22 mouse cellular contexts compared by ENCODE assay signal in genomic region chr10:18305106-18305505, GRCm38 (mm10). TPM values are rescaled to one million over a fixed set of nuclear protein-coding genes. Genes with fewer than 3 reads are reported as not detected.
"Had no signal": no experiment of that assay in that cellular context is flagged by ENCODE, and none has a peak within 500 bp of the region (broad histone marks: within the 10 kb centered on the region; RNA-seq: fewer than 3 reads in every experiment).

No protein-coding gene starts in this region.

- H3K9ac ChIP-seq: kidney, embryonic 15.5 days; limb, embryonic 13.5 days; liver, embryonic 12.5 days; liver, embryonic 15.5 days; lung, embryonic 15.5 days; midbrain, embryonic 12.5 days; midbrain, embryonic 15.5 days; neural tube, embryonic 12.5 days; neural tube, embryonic 15.5 days had no signal

- H3K4me2 ChIP-seq: kidney, embryonic 15.5 days; limb, embryonic 13.5 days; liver, embryonic 12.5 days; liver, embryonic 15.5 days; lung, embryonic 15.5 days; midbrain, embryonic 12.5 days; midbrain, embryonic 15.5 days; neural tube, embryonic 12.5 days; neural tube, embryonic 15.5 days had no signal

- ATAC-seq: liver, embryonic 12.5 days; midbrain, embryonic 15.5 days had no signal

- DNase-seq: kidney, adult 11 months; kidney, adult 8-10 months; kidney, postnatal 10 days; kidney, postnatal 36 days; layer of hippocampus, postnatal 36 days; liver; lung, adult 18-20 months; lung, postnatal 14 days; right cerebral cortex, postnatal 25 days; thymus, postnatal 25 days had no signal

- H3K27me3 ChIP-seq: kidney, embryonic 15.5 days; limb, embryonic 13.5 days; liver, embryonic 12.5 days; liver, embryonic 15.5 days; lung, embryonic 15.5 days; midbrain, embryonic 12.5 days; midbrain, embryonic 15.5 days; neural tube, embryonic 12.5 days; neural tube, embryonic 15.5 days had no signal

- H3K9me3 ChIP-seq: kidney, embryonic 15.5 days; limb, embryonic 10.5 days; limb, embryonic 13.5 days; liver, embryonic 12.5 days; liver, embryonic 15.5 days; lung, embryonic 15.5 days; midbrain, embryonic 12.5 days; midbrain, embryonic 15.5 days; neural tube, embryonic 12.5 days; neural tube, embryonic 15.5 days had no signal

- H3K36me3 ChIP-seq: kidney, embryonic 15.5 days; limb, embryonic 10.5 days; limb, embryonic 13.5 days; liver, embryonic 12.5 days; liver, embryonic 15.5 days; lung, embryonic 15.5 days; midbrain, embryonic 12.5 days; midbrain, embryonic 15.5 days; neural tube, embryonic 12.5 days; neural tube, embryonic 15.5 days had no signal

- H3K4me3 ChIP-seq: kidney, embryonic 15.5 days; limb, embryonic 10.5 days; limb, embryonic 13.5 days; liver, embryonic 12.5 days; liver, embryonic 15.5 days; lung, embryonic 15.5 days; midbrain, embryonic 12.5 days; midbrain, embryonic 15.5 days; neural tube, embryonic 12.5 days; neural tube, embryonic 15.5 days had no signal

- H3K27ac ChIP-seq: kidney, embryonic 15.5 days; limb, embryonic 10.5 days; limb, embryonic 13.5 days; liver, embryonic 12.5 days; liver, embryonic 15.5 days; lung, embryonic 15.5 days; macrophage; midbrain, embryonic 12.5 days; midbrain, embryonic 15.5 days; neural tube, embryonic 12.5 days; neural tube, embryonic 15.5 days; stomach, postnatal 0 days had no signal

- H3K4me1 ChIP-seq: kidney, embryonic 15.5 days; limb, embryonic 10.5 days; limb, embryonic 13.5 days; liver, embryonic 12.5 days; liver, embryonic 15.5 days; lung, embryonic 15.5 days; midbrain, embryonic 12.5 days; midbrain, embryonic 15.5 days; neural tube, embryonic 12.5 days; neural tube, embryonic 15.5 days had no signal

RNA-seq across cellular contexts. Expression of gene Nhsl1, which starts 13.7 kb away (rescaled TPM):
- polyA plus RNA-seq: macrophage had no signal
